Mouse (Mus musculus): Measurements from ENCODE around the gene Gm49403.

Gm49403 gene

DNA sequence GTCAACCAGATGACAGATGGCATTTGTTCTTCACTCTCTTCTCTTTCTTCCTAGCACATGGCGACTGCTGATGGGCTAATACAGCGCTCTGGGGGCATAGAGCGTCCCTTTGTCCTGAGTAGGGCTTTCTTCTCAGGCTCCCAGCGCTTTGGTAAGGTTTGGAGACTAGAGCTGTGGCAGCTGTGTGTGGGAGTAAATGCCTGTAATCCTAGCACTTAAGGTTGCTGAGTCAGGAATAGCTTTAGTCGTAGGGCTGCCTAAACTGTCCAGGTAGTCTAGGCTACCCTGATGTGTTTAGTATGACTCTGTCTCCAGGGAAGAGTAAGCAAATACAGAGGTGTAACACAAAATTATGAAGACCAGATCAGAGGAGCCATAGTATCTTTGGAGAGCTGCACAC, 28.1 kb downstream of the Gm49403 start:
- DNase-seq (ENCODE audit: low spot score), result no peak

DNA sequence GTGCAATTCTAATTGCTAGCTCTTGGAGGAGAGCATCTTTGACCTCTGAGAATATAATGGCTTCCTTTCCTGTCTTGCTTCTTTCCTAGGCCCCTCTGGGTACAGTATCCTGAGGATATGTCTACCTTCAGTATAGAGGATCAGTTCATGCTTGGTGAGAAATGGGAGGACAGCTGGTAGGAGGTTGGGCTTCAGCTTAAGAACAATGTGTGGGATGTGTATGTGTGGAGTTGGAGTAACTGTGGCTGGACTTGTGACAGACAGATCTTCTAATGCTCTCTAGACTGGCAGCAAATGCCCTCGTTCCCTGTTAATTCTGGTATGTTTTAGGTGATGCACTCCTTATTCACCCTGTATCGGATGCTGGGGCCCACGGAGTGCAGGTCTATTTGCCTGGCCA, 30.5 kb downstream of the Gm49403 start:
- DNase-seq (ENCODE audit: low spot score), result no peak

- no peak for DNase-seq (ENCODE audit: low spot score)
These were observed 35.3 kb downstream of the Gm49403 start for GRCm38 (mm10) chr19:8919000-8919399.

DNA sequence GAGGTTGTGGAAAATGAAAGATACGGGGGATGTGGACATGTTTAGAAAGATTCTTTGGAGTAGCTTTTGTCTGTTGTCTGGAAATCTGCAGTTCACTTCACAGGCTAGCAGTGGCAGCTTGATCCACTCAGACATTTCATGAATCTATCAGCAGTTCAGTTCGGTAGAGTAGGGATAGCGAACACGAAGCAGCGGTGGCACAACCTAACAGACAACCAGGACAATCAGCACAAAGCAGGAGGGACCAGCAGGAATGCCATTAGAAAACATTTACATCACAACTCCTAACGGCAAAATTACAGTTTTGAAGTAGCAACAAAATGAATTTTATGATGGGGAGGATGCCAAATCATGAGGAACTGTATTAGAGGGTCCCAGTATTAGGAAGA, 35.9 kb downstream of the Gm49403 start:
- no peak for DNase-seq (ENCODE audit: low spot score)

DNA sequence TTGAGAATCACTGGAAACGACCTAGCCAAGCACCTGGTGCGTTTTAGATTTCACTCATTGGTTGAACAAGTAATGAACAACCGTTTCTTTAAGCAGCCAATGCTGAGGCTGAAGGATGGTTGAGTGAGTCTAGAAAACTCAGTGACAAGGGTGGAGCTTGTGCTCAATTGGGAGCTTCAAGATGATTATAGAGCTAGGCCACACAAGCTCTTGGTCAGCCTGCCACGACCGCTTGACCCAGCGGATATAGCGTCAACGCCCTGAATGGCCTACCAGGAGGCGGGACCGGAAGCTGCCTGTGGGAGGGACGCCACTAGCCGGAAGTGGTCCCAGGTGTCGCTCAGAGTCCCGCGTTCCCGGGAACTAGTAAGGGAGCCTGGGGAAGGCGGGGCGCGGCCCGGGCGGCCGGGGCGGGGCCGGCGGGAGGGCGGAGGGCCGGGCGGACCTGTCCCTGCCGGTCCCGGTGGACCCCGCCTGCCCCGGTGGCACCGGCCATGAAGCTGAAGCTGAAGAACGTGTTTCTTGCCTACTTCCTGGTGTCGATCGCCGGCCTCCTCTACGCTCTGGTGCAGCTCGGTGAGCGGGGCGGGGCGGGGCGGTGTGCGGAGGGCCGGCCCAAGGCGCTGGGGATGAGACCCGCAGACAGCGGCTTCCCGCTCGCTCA, 36.5 kb downstream of the Gm49403 start, which contains the start of gene B3gat3:
B3gat3 (plus strand) TSS at position 302 of the 664 bp plus-strand sequence.
- DNase-seq (ENCODE audit: low spot score), result peak; percentile 94

DNA sequence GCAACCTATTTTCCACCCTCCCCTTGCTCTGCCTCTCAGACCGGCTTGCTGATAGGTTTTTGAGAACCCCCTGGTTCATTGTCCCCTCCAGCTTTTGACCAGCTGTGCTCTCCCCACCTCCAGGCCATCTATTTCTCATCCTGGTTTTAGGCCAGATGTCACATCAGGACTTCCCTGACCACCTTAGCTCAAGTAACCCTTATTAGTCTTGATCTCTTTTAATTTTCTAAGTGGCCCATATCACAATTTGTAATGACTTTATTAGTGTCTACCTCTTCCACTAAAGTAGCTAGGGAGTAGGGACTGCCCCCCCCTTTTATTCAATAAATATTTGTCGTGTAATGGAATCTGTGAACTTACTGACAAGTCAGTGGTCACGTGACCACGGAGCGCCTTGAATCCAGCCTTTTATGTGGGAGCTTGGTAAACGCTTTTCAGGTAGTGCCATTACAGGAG, 37.1 kb downstream of the Gm49403 start:
- DNase-seq (ENCODE audit: low spot score), result no peak

DNA sequence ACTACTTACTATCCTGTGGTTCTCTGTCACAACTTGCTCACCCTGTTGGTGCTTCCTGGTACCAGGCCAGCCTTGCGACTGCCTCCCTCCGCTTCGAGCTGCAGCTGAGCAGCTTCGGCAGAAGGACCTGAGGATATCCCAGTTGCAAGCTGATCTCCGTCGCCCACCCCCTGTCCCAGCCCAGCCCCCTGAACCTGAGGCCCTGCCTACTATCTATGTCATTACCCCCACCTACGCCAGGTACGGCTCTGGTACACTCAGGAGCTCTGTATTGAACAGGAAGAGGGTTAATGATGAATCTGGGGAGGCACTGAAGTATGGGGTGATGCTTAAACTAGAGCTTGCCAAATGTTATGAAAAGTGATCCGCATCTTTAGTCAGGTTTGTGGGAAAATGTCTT, 38.0 kb downstream of the Gm49403 start:
- DNase-seq (ENCODE audit: low spot score), result no peak

DNA sequence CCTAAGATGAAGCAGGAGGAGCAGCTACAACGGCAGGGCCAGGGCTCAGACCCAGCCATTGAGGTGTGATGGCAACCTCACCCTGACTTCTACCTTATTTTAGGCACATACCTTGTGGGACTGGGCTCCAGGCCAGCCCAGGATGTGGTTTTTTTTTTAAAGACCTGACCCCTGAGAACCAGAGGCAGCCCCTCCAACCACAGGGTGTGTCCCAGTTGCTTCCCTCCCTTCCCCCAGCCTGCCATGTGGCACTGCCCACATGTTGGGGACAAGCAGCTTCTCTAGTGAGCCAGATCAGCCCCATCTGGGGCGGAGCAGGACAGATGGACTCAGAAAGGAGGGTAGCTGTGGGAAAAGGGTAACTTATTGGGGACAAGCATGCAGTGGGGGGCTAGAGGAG, 43.0 kb downstream of the Gm49403 start:
- DNase-seq (ENCODE audit: low spot score), result no peak

GRCm38 (mm10) chr19:8927891-8928525, 44.3 kb downstream of the Gm49403 start:
- no peak for DNase-seq (ENCODE audit: low spot score)

- no peak for DNase-seq (ENCODE audit: low spot score)
These were observed 45.0 kb downstream of the Gm49403 start for GRCm38 (mm10) chr19:8928689-8929223.

DNA sequence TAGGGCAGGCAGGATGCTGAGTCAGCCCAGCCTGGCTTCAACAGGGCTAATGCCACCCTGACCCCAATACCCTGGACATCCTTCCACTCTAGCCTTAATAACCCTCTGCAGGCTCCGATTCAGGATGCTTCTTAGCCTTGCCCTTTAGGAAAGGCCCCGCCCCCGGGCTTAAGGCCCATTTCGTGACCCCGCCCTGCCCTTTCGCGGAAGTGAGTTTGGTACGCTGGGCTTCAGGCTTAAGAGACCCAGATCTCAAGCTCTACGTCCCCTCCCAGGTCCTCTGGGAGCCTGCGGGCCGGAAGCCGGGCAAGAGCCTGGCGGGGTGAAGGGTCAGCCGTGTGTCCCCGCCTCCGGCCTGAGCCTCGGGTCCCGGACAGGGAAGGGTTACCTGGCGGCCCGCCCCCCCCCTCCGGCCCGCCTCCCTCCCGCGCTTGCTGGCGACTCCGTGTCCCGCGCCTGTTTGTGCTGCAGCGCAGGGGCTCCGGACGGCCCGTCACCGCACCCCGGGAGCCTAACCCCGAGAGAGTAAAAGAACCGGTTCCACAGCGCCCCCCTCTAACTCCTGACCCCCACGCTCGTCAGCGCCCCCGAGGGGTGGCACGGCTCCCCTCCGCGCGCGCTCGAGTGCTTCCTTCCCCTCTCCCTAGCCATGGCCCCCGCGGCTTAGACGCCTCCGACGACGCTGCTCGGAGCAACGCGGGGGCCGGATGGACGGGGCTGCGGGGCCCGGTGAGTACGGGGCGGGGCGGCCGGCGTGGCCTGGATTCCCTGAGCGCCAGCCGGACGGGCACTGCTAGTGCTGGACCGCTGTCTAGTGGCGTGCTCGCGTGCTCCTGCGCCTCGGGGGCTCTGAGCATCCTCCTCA, 45.7 kb downstream of the Gm49403 start, which contains the start of the genes Rom1 and Eml3:
Rom1 (minus strand) TSS at position 133 of the 865 bp plus-strand sequence.
Eml3 (plus strand) TSS at position 329 of the 865 bp plus-strand sequence.
- DNase-seq (ENCODE audit: low spot score), result peak; percentile 91

GRCm38 (mm10) chr19:8930117-8930516, 46.4 kb downstream of the Gm49403 start:
- DNase-seq (ENCODE audit: low spot score), result no peak

DNA sequence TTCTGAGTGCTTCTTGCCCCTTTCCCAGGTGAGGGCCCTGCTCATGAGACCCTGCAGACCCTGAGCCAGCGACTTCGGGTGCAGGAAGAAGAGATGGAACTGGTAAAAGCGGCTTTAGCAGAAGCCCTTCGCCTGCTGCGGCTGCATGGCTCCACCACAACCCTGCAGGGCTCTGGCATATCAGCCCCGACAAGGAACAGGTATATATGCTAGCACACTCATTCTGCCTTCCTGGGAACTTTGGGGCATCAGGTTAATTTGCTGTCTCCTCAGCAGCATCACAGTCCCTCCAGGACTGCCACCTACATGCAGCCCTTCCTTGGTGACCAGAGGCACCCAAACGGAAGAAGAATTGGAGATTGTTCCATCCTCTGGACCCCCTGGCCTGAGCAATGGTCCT, 47.0 kb downstream of the Gm49403 start:
- no peak for DNase-seq (ENCODE audit: low spot score)

- DNase-seq (ENCODE audit: low spot score), result no peak
These were observed 53.0 kb downstream of the Gm49403 start for GRCm38 (mm10) chr19:8936736-8937135.

Data from testis, postnatal 10 days (tissue).